Mouse (Mus musculus) thymus, postnatal 36 days (tissue): ENCODE data around the gene Mtmr1.
"Not testable (repeated sequence)": the region's sequence is repeated elsewhere in the genome, so short reads cannot be mapped to it uniquely, and the experiment has no call there.

Experiments
- DNase-seq, 2 experiments: peaks; one replicate each; pipeline ENCODE4 v3.0.0; 2022; ENCODE audit warnings: mixed read lengths in 2 of 2

Gene Mtmr1

GRCm38 (mm10) chrX:71364554-71364991 lies at the start of gene Mtmr1:
Gene Mtmr1 (plus strand): TSS chrX:71364760.
- DNase-seq: peak; percentile 74 to 79

GRCm38 (mm10) chrX:71352033-71352432 lies 12.5 kb upstream of the Mtmr1 start:
- DNase-seq: no peak

GRCm38 (mm10) chrX:71355331-71355730 lies 9.2 kb upstream of the Mtmr1 start:
- DNase-seq: no peak

GRCm38 (mm10) chrX:71361793-71362192 lies 2.8 kb upstream of the Mtmr1 start:
- not testable (repeated sequence) for DNase-seq

- no peak for DNase-seq
These were observed 498 bp upstream of the Mtmr1 start for GRCm38 (mm10) chrX:71364062-71364461.

- DNase-seq: peak; percentile 33 to 36
These were observed 451 bp downstream of the Mtmr1 start for GRCm38 (mm10) chrX:71365011-71365410.

GRCm38 (mm10) chrX:71365510-71365909 lies 950 bp downstream of the Mtmr1 start:
- no peak for DNase-seq

GRCm38 (mm10) chrX:71366973-71367372 lies 2.4 kb downstream of the Mtmr1 start:
- no peak for DNase-seq

GRCm38 (mm10) chrX:71376781-71377180 lies 12.2 kb downstream of the Mtmr1 start:
- no peak for DNase-seq

- peak in 1 of 2 experiments; percentile 5 for DNase-seq
These were observed 13.9 kb downstream of the Mtmr1 start for GRCm38 (mm10) chrX:71378435-71378834.

- peak; percentile 12 to 29 for DNase-seq
These were observed 17.0 kb downstream of the Mtmr1 start for GRCm38 (mm10) chrX:71381571-71381970.

GRCm38 (mm10) chrX:71396326-71396725 lies 31.8 kb downstream of the Mtmr1 start:
- DNase-seq: no peak

- DNase-seq: no peak
These were observed 41.7 kb downstream of the Mtmr1 start for GRCm38 (mm10) chrX:71406290-71406689.

GRCm38 (mm10) chrX:71408386-71408785 lies 43.8 kb downstream of the Mtmr1 start:
- no peak for DNase-seq

- no peak for DNase-seq
These were observed 48.2 kb downstream of the Mtmr1 start for GRCm38 (mm10) chrX:71412776-71413175.

GRCm38 (mm10) chrX:71413616-71414015 lies 49.1 kb downstream of the Mtmr1 start:
- DNase-seq: no peak

- DNase-seq: peak in 1 of 2 experiments; percentile 8
These were observed 60.3 kb downstream of the Mtmr1 start for GRCm38 (mm10) chrX:71424852-71425251.

- peak; percentile 66 to 75 for DNase-seq
These were observed 61.4 kb downstream of the Mtmr1 start for GRCm38 (mm10) chrX:71425746-71426519.

GRCm38 (mm10) chrX:71427491-71427890 lies 62.9 kb downstream of the Mtmr1 start:
- no peak for DNase-seq

- DNase-seq: no peak
These were observed 66.3 kb downstream of the Mtmr1 start for GRCm38 (mm10) chrX:71430900-71431299.

GRCm38 (mm10) chrX:71434448-71434847 lies 69.9 kb downstream of the Mtmr1 start:
- no peak for DNase-seq

GRCm38 (mm10) chrX:71434860-71435259 lies 70.3 kb downstream of the Mtmr1 start:
- no peak for DNase-seq

- no peak for DNase-seq
These were observed 71.0 kb downstream of the Mtmr1 start for GRCm38 (mm10) chrX:71435542-71435941.

GRCm38 (mm10) chrX:71439473-71439872 lies 74.9 kb downstream of the Mtmr1 start:
- no peak for DNase-seq

- DNase-seq: no peak
These were observed 78.4 kb downstream of the Mtmr1 start for GRCm38 (mm10) chrX:71442916-71443315.
